Mouse (Mus musculus) bone marrow macrophage, adult 2 months (primary cell): ENCODE results near the gene Rnasek.

Experiments used
- CTCF ChIP-seq: IDR thresholded peaks from 2 replicates; pipeline ENCODE4 v1.5.1; 2012; ENCODE audit warnings: low read depth, mild to moderate bottlenecking, low read length, moderate library complexity
- POLR2A ChIP-seq: IDR thresholded peaks from 2 replicates; pipeline ENCODE4 v1.6.1; 2012; ENCODE audit warnings: mild to moderate bottlenecking, low read depth, low read length, borderline replicate concordance

DNA sequence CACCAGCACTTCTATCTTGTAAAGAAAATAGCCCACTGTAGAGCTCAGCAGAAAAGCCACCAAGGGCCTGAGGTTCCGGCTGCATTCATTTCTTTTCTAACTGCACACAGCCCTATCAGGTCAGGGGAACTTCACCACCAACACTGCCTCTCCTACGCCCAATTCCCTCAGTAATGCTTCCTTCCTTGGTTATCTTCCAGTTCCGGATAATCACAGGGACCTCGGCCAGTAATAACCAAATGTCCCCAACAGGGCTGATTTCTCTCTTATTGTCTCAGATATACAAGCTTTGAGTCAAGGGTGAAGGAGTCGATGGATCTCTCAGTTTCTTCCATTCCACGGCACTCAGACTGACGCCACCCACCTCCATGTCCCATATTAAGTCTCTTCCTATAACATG, 32.4 kb downstream of the Rnasek start:
- TF ChIP-seq POLR2A (no peak), CTCF (no peak)
